Mouse (Mus musculus): ENCODE measurements around the gene Htr2a.

DNA sequence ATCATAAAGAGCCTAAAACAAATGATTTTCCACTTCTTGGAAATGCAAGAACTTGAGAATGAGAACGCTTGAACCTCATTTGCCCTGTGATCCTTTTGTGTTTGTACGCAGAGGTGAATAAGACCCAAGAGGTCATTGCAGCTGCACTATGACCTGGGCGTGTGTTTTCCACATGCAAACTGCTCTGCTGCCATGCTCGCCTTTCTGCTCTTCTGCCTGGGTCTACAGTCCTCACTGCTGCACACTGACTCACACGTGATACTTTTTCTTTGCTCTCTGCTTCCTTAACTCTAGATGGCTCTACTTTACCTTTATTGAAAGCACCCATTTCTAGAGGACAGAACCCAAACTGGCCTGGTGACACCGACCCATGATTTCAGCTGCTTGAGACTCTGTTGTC, 9.4 kb downstream of the Htr2a start:
- no peak for TF ChIP-seq CTCF (IDR thresholded peaks at IDR 0.05; ENCODE audit: borderline replicate concordance, extremely low read depth, insufficient read depth, insufficient read length)
- no peak for TF ChIP-seq POLR2A (IDR thresholded peaks at IDR 0.05; ENCODE audit: borderline replicate concordance, extremely low read depth, insufficient read depth, insufficient read length, poor library complexity, severe bottlenecking)
